Mouse (Mus musculus) intestine, embryonic 14.5 days (tissue): ENCODE measurements around the gene Canx. TPM values are rescaled to one million over a fixed set of nuclear protein-coding genes. Genes with fewer than 3 reads are reported as not detected.
A peak's percentile ranks its signal among the peaks of the same experiment; 100 is the strongest.
"Not testable (repeated sequence)": the region's sequence is repeated elsewhere in the genome, so short reads cannot be mapped to it uniquely, and the experiment has no call there.

Experiments used
- ATAC-seq: fragments of 200-750 bp; cut with Nextera tagmentation; replicated peaks from 2 replicates; pipeline ENCODE4 v1.8.0; 2017; ENCODE audit warnings: low read depth, moderate number of reproducible peaks, moderate TSS enrichment, moderate library complexity; ENCODE audit not compliant: low FRiP score, low TSS enrichment
- DNase-seq: peaks from one replicate; pipeline ENCODE4 v3.0.0-alpha.2; 2018; ENCODE audit warnings: low spot score
- H3K27ac ChIP-seq: fragments of 300-500 bp; sonication (generic); 2 replicates; pipeline ENCODE4 v1.5.1; 2014; ENCODE audit warnings: low read depth, mild to moderate bottlenecking, control low read depth
- H3K27me3 ChIP-seq: fragments of 300-500 bp; sonication (generic); replicated peaks from 2 replicates; pipeline ENCODE4 v1.6.1; 2014; ENCODE audit warnings: low read length, control low read depth; ENCODE audit not compliant: control insufficient read depth, insufficient read depth
- H3K36me3 ChIP-seq: fragments of 300-500 bp; sonication (generic); 2 replicates; pipeline ENCODE4 v1.6.1; 2014; ENCODE audit warnings: low read length, control low read depth; ENCODE audit not compliant: control insufficient read depth, insufficient read depth
- H3K4me1 ChIP-seq: fragments of 300-500 bp; sonication (generic); replicated peaks from 2 replicates; pipeline ENCODE4 v1.6.1; 2014; ENCODE audit warnings: low read length, control low read depth, mixed read lengths; ENCODE audit not compliant: control insufficient read depth, insufficient read depth
- H3K4me2 ChIP-seq: fragments of 300-500 bp; sonication (generic); 2 replicates; pipeline ENCODE4 v1.6.1; 2014; ENCODE audit warnings: low read length
- H3K4me3 ChIP-seq: fragments of 300-500 bp; sonication (generic); 2 replicates; pipeline ENCODE4 v1.5.1; 2014; ENCODE audit warnings: low read depth, low read length, control low read depth, mixed read lengths
- H3K9ac ChIP-seq: fragments of 300-500 bp; sonication (generic); 2 replicates; pipeline ENCODE4 v1.6.1; 2014; ENCODE audit warnings: mild to moderate bottlenecking, low read length
- H3K9me3 ChIP-seq: fragments of 300-500 bp; sonication (generic); 2 replicates; pipeline ENCODE4 v1.6.1; 2016; ENCODE audit warnings: low read length, control low read depth; ENCODE audit not compliant: control insufficient read depth
- WGBS: fragments of 180-500 bp; shearing (Covaris S2); extraction: QIAGEN DNeasy Blood & Tissue Kit; methylation state at CpG from one replicate; pipeline ENCODE4 v1.1.7; 2014; 5-methylcytosine and 5-hydroxymethylcytosine counted together
- polyA plus RNA-seq: library from polyadenylated mRNA; unstranded; fragments of >200 nt; fragmentation: Nextera tagmentation; extraction: Ambion mirVana; gene quantifications from 2 replicates; pipeline ENCODE4 v1.2.1, GENCODE M21; 2014

The Canx gene
- polyA plus RNA-seq, 1 experiment from 2014 or later, result 259 TPM

DNA sequence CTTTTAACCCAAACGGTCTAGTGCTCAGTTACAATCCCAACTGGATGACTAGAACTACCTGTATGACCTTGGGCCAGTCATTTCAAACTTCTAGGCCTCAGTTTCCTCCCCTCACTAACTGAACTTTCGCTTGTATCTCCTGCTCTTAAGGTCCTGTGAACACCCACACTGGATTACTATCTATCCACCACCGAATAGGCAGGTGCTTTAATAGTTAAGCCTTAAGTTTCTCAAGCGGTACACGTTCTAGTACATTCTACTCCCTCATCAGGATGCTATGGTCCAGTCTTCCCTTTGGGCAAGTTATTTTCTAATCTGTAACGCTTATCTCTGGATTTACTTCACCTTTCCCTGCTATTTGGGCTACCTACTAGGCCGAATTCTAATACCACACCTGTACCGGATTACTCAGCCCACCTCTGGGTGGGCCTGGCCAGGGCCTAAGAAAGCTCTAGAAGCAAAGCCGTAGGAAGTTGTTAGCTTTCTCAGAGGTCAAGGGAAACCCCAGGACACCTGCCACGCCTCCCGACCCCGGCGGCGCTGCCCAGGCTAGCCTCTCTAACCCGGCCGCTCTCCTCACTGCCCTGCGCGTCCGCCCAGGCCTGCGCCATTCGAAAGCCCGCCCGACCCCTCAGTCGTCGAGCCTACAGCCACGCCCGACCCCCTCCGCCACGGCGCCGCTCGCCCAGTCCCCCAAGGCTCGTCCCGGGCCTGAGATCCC lies 562 bp downstream of the Canx start:
- no peak for DNase-seq

DNA sequence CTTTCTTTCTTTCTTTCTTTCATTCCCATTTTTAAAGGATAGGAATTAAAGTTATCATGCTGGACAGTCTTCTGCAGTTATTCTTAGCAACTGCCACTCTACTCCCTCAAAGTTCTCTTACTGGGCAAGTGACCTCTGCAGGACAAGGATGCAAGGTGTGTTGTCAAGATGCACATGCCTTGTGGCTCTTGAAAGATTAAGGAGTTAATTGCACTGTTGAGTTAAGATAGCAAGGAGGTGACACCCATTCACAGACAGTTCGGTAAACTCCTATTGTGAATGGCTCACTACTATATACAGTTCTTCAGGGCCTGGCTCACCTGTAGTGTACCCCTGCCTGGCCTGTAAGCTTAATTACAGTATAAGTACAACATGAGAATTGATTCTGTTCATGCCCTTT lies 1.6 kb downstream of the Canx start:
- Histone ChIP-seq H3K4me1 (peaks cover 20% of the 10 kb centered on the region), H3K4me3 (peak overlapping the region; percentile 98), H3K27me3 (no peaks in the 10 kb centered on the region), H3K4me2 (peak overlapping the region; percentile 54), H3K36me3 (peaks cover 10% of the 10 kb centered on the region; the same call in 1 of the 2 replicates), H3K9ac (peak overlapping the region; percentile 99; the same call in 1 of the 2 replicates), H3K27ac (no peak overlapping the region), H3K9me3 (no peaks in the 10 kb centered on the region)
- peak; percentile 50 for DNase-seq
- 29% methylated on average over 1 of the region's 1 CpGs for WGBS
- no peak for ATAC-seq

More for the DNA sequence above, 562 bp downstream of the Canx start:
- peak overlapping the region; percentile 92 for H3K27ac ChIP-seq
- H3K36me3 ChIP-seq, result peaks cover under 1% of the 10 kb centered on the region; the same call in 1 of the 2 replicates
- no peaks in the 10 kb centered on the region for H3K9me3 ChIP-seq
- peak overlapping the region; percentile 99 for H3K9ac ChIP-seq
- H3K27me3 ChIP-seq, result no peaks in the 10 kb centered on the region
- H3K4me3 ChIP-seq, result peak overlapping the region; percentile 98
- ATAC-seq, result peak; percentile 72
- H3K4me1 ChIP-seq, result peaks cover 20% of the 10 kb centered on the region
- WGBS, result 2% methylated on average over 34 of the region's 34 CpGs
- peak overlapping the region; percentile 54 for H3K4me2 ChIP-seq

DNA sequence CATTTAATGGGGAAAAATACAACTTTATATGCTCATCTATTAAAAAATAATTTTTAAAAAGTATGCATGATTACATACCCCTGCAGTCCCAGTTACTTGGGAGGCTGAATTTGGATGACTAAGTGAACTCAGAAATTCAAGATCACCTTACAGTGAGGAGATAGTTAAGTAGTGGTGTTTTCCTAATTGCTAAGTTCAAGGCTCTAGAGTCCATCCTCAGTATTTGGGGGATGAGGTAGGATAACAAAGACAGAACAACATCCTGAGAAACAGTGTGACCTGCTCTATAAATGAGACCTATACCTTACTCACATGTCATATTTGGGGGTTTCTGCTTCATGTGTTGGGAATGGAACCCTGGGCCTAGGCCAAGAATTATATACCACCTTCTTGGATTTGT lies 3.1 kb downstream of the Canx start:
- Histone ChIP-seq H3K36me3 (peaks cover 10% of the 10 kb centered on the region), H3K4me2 (peak overlapping the region; percentile 11; the same call in 1 of the 2 replicates), H3K27ac (no peak overlapping the region), H3K9ac (no peak overlapping the region), H3K9me3 (no peaks in the 10 kb centered on the region), H3K4me1 (peaks cover 20% of the 10 kb centered on the region), H3K4me3 (no peak overlapping the region), H3K27me3 (no peaks in the 10 kb centered on the region)
- ATAC-seq, result no peak
- no peak for DNase-seq

DNA sequence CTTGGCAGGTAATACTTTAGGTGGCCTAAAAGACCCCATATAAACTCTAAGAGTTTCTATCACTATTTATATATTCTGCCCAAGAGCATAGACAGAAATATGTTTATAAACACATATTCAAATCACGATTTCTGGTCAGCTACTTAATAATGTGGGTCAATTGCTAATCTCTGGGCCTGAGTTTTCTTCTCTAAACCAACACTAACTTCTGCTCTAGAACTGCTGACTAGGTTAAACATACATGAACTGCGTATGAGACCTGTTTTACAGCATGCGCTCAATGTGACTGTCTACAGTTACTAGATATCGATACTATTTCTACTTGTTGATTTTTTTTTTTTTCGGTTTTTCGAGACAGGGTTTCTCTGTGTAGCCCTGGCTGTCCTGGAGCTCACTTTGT lies 4.2 kb downstream of the Canx start:
- WGBS, result 90% methylated on average over 6 of the region's 6 CpGs
- peaks cover 15% of the 10 kb centered on the region for H3K36me3 ChIP-seq
- H3K4me1 ChIP-seq, result peaks cover 15% of the 10 kb centered on the region
- no peaks in the 10 kb centered on the region for H3K27me3 ChIP-seq
- no peak for DNase-seq
- ATAC-seq, result no peak
- no peak overlapping the region for H3K9ac ChIP-seq
- H3K9me3 ChIP-seq, result no peaks in the 10 kb centered on the region
- no peak overlapping the region for H3K4me3 ChIP-seq
- H3K4me2 ChIP-seq, result no peak overlapping the region
- no peak overlapping the region for H3K27ac ChIP-seq

DNA sequence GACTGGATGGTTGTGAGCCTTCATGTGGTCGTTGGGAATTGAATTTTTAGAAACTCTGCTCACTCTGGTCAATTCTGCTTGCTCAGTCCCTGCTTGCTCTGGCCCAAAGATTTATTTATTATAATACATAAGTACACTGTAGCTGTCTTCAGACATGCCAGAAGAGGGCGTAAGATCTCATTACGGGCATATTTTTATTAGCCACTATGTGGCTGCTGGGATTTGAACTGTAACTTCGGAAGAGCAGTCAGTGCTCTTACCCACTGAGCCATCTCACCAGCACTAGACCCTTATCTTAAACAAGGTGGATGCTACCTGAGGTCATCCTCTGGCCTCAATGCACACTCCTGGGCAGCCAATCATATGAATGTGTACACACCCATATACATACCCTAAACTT lies 6.1 kb downstream of the Canx start:
- H3K4me2 ChIP-seq, H3K9ac ChIP-seq, ATAC-seq, H3K9me3 ChIP-seq, H3K27ac ChIP-seq, H3K4me3 ChIP-seq, H3K27me3 ChIP-seq: not testable (repeated sequence)
- 87% methylated on average over 4 of the region's 4 CpGs for WGBS
- H3K36me3 ChIP-seq, result peaks cover 15% of the 10 kb centered on the region
- H3K4me1 ChIP-seq, result peaks cover 15% of the 10 kb centered on the region
- DNase-seq, result peak; percentile 13

DNA sequence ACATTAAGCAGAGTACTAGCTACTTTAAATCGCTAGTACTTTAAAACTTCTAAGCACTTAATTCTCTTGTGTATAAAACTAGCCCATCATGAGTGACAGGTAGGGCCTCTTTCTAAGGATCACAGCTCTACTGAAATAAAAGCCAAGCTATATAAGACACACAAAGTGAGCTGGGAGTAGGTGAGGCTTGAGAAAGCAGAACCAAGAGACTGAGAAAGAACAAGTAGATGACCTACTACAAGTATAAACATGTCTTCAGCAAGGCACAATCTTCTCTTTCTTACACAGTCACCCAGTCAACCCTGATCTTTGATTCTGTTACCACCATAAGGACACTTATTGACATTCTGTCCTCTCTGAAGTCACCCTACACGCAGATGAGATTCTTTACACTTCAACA lies 12.7 kb downstream of the Canx start:
- Histone ChIP-seq H3K4me3 (no peak overlapping the region), H3K27ac (no peak overlapping the region), H3K27me3 (no peaks in the 10 kb centered on the region), H3K9ac (no peak overlapping the region), H3K9me3 (no peaks in the 10 kb centered on the region), H3K36me3 (peaks cover 56% of the 10 kb centered on the region), H3K4me2 (no peak overlapping the region), H3K4me1 (no peaks in the 10 kb centered on the region)
- WGBS, result 77% methylated on average over 2 of the region's 2 CpGs
- no peak for ATAC-seq
- DNase-seq, result peak; percentile 12

DNA sequence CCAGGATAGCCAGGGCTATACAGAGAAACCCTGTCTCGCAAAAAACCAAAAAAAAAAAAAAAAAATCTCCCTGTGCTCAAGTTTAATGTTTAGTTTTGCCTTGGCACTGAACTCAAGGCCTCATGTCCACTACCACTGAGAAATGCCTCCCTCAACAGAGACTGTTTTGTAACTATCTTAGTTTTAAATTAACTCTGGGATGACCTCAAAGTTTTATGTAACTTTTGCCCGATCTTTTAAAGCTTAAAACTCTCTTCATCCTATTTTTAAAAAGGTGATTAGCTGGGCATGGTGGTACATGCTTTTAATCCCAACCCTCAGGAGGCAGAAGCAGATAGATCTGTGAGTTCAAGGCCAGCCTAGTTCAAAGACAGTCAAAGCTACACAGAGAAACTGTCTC lies 22.1 kb downstream of the Canx start:
- 95% methylated on average over 2 of the region's 2 CpGs for WGBS
- DNase-seq, result peak; percentile 23
- ATAC-seq, result no peak
- H3K4me3 ChIP-seq, result no peak overlapping the region
- no peak overlapping the region for H3K9ac ChIP-seq
- H3K27ac ChIP-seq, result no peak overlapping the region
- no peaks in the 10 kb centered on the region for H3K9me3 ChIP-seq
- no peaks in the 10 kb centered on the region for H3K4me1 ChIP-seq
- H3K4me2 ChIP-seq, result no peak overlapping the region
- H3K36me3 ChIP-seq, result peaks cover 99% of the 10 kb centered on the region
- H3K27me3 ChIP-seq, result no peaks in the 10 kb centered on the region

DNA sequence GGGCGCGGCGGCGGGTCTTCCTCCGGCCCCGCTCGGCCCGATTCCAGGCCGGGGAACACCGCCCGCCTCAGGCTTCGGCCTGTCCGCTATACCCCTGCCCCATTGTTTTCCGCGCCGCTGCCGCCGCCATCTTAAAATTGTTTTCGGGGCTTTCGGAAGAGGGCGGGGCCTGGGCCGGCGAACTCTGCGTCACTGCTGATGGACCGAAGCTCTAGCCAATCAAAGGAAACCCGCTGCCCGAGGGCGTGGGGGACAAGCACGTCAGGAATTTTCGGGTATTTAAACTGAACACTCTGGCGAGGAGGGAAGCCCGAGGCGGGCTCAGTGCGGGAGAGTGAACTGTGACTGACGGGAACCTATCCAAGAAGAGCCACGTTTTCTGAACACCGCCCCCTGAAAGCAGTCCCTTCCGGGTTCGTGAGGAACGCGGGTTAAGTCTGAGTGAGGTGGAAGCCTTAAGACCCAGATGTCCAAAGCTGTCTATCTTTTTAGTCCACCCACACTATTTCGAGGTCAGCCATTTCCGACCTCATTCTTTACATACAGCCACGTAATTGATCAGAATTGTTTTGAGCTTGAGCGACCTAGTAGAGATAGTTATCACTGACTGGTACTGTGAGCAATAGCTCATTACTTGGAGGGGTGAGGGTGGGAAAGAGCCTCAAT lies 33.1 kb downstream of the Canx start, which contains the start of gene Maml1:
Maml1 (minus strand) TSS at position 122 of the 666 bp plus-strand sequence.
- Histone ChIP-seq H3K9me3 (no peaks in the 10 kb centered on the region), H3K36me3 (peaks cover 36% of the 10 kb centered on the region), H3K4me1 (peaks cover 5% of the 10 kb centered on the region), H3K27ac (peak within 1 kb of the TSS; percentile 99), H3K27me3 (no peaks in the 10 kb centered on the region), H3K4me3 (peak within 1 kb of the TSS; percentile 97), H3K9ac (peak within 1 kb of the TSS; percentile 99), H3K4me2 (peak within 1 kb of the TSS; percentile 66)
- peak; percentile 97 for ATAC-seq
- DNase-seq, result peak; percentile 97
- WGBS, result under 1% methylated on average over 45 of the region's 45 CpGs
